Mouse (Mus musculus) spleen, adult 18-20 months (tissue): ENCODE measurements around the gene Trim15.
"Not testable (repeated sequence)": the region's sequence is repeated elsewhere in the genome, so short reads cannot be mapped to it uniquely, and the experiment has no call there.

Source experiments
- DNase-seq, 2 experiments: peaks; one replicate each; pipeline ENCODE4 v3.0.0; 2022; ENCODE audit warnings: mixed read lengths in 2 of 2

Trim15 gene

GRCm38 (mm10) chr17:36866719-36867527 lies at the start of gene Trim15:
Gene Trim15 (minus strand): TSS chr17:36867210.
- no peak for DNase-seq

GRCm38 (mm10) chr17:36915076-36915475 lies 48.1 kb upstream of the Trim15 start:
- DNase-seq, result peak in 1 of 2 experiments; percentile 61

- DNase-seq, result peak; percentile 13 to 78
Measured at GRCm38 (mm10) chr17:36914108-36914507, 47.1 kb upstream of the Trim15 start.

- no peak for DNase-seq
Measured at GRCm38 (mm10) chr17:36912031-36912430, 45.0 kb upstream of the Trim15 start.

- DNase-seq, result no peak
Measured at GRCm38 (mm10) chr17:36909802-36910201, 42.8 kb upstream of the Trim15 start.

- no peak for DNase-seq
Measured at GRCm38 (mm10) chr17:36908235-36908634, 41.2 kb upstream of the Trim15 start.

GRCm38 (mm10) chr17:36903651-36904050 lies 36.6 kb upstream of the Trim15 start:
- no peak for DNase-seq

- no peak for DNase-seq
Measured at GRCm38 (mm10) chr17:36900691-36901090, 33.7 kb upstream of the Trim15 start.

- no peak for DNase-seq
Measured at GRCm38 (mm10) chr17:36900001-36900400, 33.0 kb upstream of the Trim15 start.

- DNase-seq, result no peak
Measured at GRCm38 (mm10) chr17:36899376-36899775, 32.4 kb upstream of the Trim15 start.

- no peak for DNase-seq
Measured at GRCm38 (mm10) chr17:36897552-36898205, 30.7 kb upstream of the Trim15 start, which contains the start of gene Trim31. Gene Trim31 (plus strand): TSS chr17:36898118.

- no peak for DNase-seq
Measured at GRCm38 (mm10) chr17:36897065-36897464, 30.1 kb upstream of the Trim15 start.

GRCm38 (mm10) chr17:36896583-36896982 lies 29.6 kb upstream of the Trim15 start:
- peak in 1 of 2 experiments; percentile 17 for DNase-seq

- no peak for DNase-seq
Measured at GRCm38 (mm10) chr17:36893387-36893786, 26.4 kb upstream of the Trim15 start.

- peak in 1 of 2 experiments; percentile 18 for DNase-seq
Measured at GRCm38 (mm10) chr17:36892362-36892761, 25.4 kb upstream of the Trim15 start.

- DNase-seq, result not testable (repeated sequence)
Measured at GRCm38 (mm10) chr17:36891496-36891895, 24.5 kb upstream of the Trim15 start.

- no peak for DNase-seq
Measured at GRCm38 (mm10) chr17:36890073-36890903, 23.3 kb upstream of the Trim15 start, which contains the start of gene Trim40. Gene Trim40 (minus strand): TSS chr17:36890123.

GRCm38 (mm10) chr17:36885132-36885790 lies 18.3 kb upstream of the Trim15 start:
- DNase-seq, result no peak

- DNase-seq, result no peak
Measured at GRCm38 (mm10) chr17:36883350-36883749, 16.3 kb upstream of the Trim15 start.

GRCm38 (mm10) chr17:36874636-36875035 lies 7.6 kb upstream of the Trim15 start:
- DNase-seq, result no peak

GRCm38 (mm10) chr17:36869955-36870810 lies 3.2 kb upstream of the Trim15 start:
- no peak for DNase-seq
